Mouse (Mus musculus) cerebellum, adult 11 months (tissue): ENCODE measurements at regions not wholly inside any gene's neighbourhood (a gene's known extent, or its start where the extent isn't known, plus 50 kb on each side); places are given as distances from the start of the nearest gene placed in this dataset.
A peak's percentile ranks its signal among the peaks of the same experiment; 100 is the strongest.

ENCODE experiments used
- DNase-seq: peaks from one replicate; pipeline ENCODE4 v3.0.0; 2022

GRCm38 (mm10) chr15:62168958-62169590 lies 1246.3 kb upstream of the A1bg start:
- no peak for DNase-seq

- DNase-seq: no peak
These were observed 1245.7 kb upstream of the A1bg start for GRCm38 (mm10) chr15:62168522-62168921.

- no peak for DNase-seq
These were observed 1244.0 kb upstream of the A1bg start for GRCm38 (mm10) chr15:62166786-62167185.

- DNase-seq: no peak
These were observed 1243.2 kb upstream of the A1bg start for GRCm38 (mm10) chr15:62165826-62166500.

GRCm38 (mm10) chr15:62164766-62165410 lies 1242.1 kb upstream of the A1bg start:
- no peak for DNase-seq

GRCm38 (mm10) chr15:62163203-62163602 lies 1240.4 kb upstream of the A1bg start:
- no peak for DNase-seq

- no peak for DNase-seq
These were observed 1239.9 kb upstream of the A1bg start for GRCm38 (mm10) chr15:62162648-62163194.

GRCm38 (mm10) chr15:62161975-62162647 lies 1239.3 kb upstream of the A1bg start:
- peak; percentile 19 for DNase-seq

- DNase-seq: peak; percentile 36
These were observed 1238.2 kb upstream of the A1bg start for GRCm38 (mm10) chr15:62161061-62161460.

- no peak for DNase-seq
These were observed 1236.3 kb upstream of the A1bg start for GRCm38 (mm10) chr15:62158875-62159675.

GRCm38 (mm10) chr15:62157200-62158033 lies 1234.6 kb upstream of the A1bg start:
- DNase-seq: no peak

GRCm38 (mm10) chr15:62153222-62153621 lies 1230.4 kb upstream of the A1bg start:
- no peak for DNase-seq

GRCm38 (mm10) chr15:62152133-62152532 lies 1229.3 kb upstream of the A1bg start:
- DNase-seq: no peak

- no peak for DNase-seq
These were observed 1228.9 kb upstream of the A1bg start for GRCm38 (mm10) chr15:62151690-62152089.

- no peak for DNase-seq
These were observed 1227.5 kb upstream of the A1bg start for GRCm38 (mm10) chr15:62150296-62150695.

- no peak for DNase-seq
These were observed 1225.9 kb upstream of the A1bg start for GRCm38 (mm10) chr15:62148680-62149237.

GRCm38 (mm10) chr15:62147343-62147953 lies 1224.6 kb upstream of the A1bg start:
- DNase-seq: no peak

GRCm38 (mm10) chr15:62145643-62146285 lies 1223.0 kb upstream of the A1bg start:
- no peak for DNase-seq

- DNase-seq: no peak
These were observed 1222.2 kb upstream of the A1bg start for GRCm38 (mm10) chr15:62144776-62145564.
